Mouse (Mus musculus): ENCODE results near the gene Rab11a. TPM values are rescaled to one million over a fixed set of nuclear protein-coding genes. Genes with fewer than 3 reads are reported as not detected.
"Not testable (repeated sequence)": the region's sequence is repeated elsewhere in the genome, so short reads cannot be mapped to it uniquely, and the experiment has no call there.

The Rab11a gene
- total RNA-seq, 2 experiments from 2014 or later, result 232 to 250 TPM

GRCm38 (mm10) chr9:64687122-64688014 is 50.2 kb downstream of the Rab11a start:
- no peak for DNase-seq (ENCODE audit: extremely low spot score in 1 of 2, low spot score in 2 of 2)
- TF ChIP-seq CTCF (IDR thresholded peaks at IDR 0.05), result no peak
- Histone ChIP-seq H3K27ac (no peak overlapping the region), H3K4me3 (no peak overlapping the region)
- intact Hi-C loops (cut with DNase I), result no loop called here

GRCm38 (mm10) chr9:64671341-64672319 is 65.9 kb downstream of the Rab11a start:
- DNase-seq (ENCODE audit: extremely low spot score in 1 of 2, low spot score in 2 of 2); H3K27ac ChIP-seq; intact Hi-C loops (cut with DNase I): not testable (repeated sequence)

GRCm38 (mm10) chr9:64668001-64668400 is 69.6 kb downstream of the Rab11a start:
- intact Hi-C loops (cut with DNase I), result no loop called here
- no peak for DNase-seq (ENCODE audit: extremely low spot score in 1 of 2, low spot score in 2 of 2)
- Histone ChIP-seq H3K4me3 (no peak overlapping the region), H3K27ac (no peak overlapping the region)
- no peak for TF ChIP-seq CTCF (IDR thresholded peaks at IDR 0.05)

More at GRCm38 (mm10) chr9:64671341-64672319, 65.9 kb downstream of the Rab11a start:
- H3K4me3 ChIP-seq, result not testable (repeated sequence)

- Histone ChIP-seq H3K27ac (no peak overlapping the region), H3K4me3 (no peak overlapping the region)
- DNase-seq (ENCODE audit: extremely low spot score in 1 of 2, low spot score in 2 of 2), result no peak
- TF ChIP-seq CTCF (IDR thresholded peaks at IDR 0.05), result no peak
- intact Hi-C loops (cut with DNase I), result no loop called here
Observed at GRCm38 (mm10) chr9:64667513-64667912, 70.0 kb downstream of the Rab11a start.

- intact Hi-C loops (cut with DNase I), result no loop called here
- DNase-seq (ENCODE audit: extremely low spot score in 1 of 2, low spot score in 2 of 2), result no peak
- TF ChIP-seq CTCF (IDR thresholded peaks at IDR 0.05), result no peak
- no peak overlapping the region for H3K4me3 ChIP-seq
- no peak overlapping the region for H3K27ac ChIP-seq
Observed at GRCm38 (mm10) chr9:64666549-64666948, 71.0 kb downstream of the Rab11a start.

Small RNAs within 50 kb of the gene (microRNA-seq; reads per million reads assigned to microRNA genes)
- gene Gm47308, result 0 reads per million in 2 experiments

Other genes starting within 250 kb of the Rab11a start
- 10 to 100 TPM; 58.8 to 63.3 TPM for gene Dennd4a, start 73.6 kb upstream of the Rab11a start, total RNA-seq (2021)
- gene Slc24a1, start 213.8 kb upstream of the Rab11a start, total RNA-seq (2021), result under 1 TPM in 1 of 2 experiments, not detected in 1; 0.07 TPM
- gene Ints14, start 223.1 kb upstream of the Rab11a start, total RNA-seq (2021), result 10 to 100 TPM; 19.4 to 22.2 TPM